Mouse (Mus musculus): ENCODE measurements around the gene Liph.

DNA sequence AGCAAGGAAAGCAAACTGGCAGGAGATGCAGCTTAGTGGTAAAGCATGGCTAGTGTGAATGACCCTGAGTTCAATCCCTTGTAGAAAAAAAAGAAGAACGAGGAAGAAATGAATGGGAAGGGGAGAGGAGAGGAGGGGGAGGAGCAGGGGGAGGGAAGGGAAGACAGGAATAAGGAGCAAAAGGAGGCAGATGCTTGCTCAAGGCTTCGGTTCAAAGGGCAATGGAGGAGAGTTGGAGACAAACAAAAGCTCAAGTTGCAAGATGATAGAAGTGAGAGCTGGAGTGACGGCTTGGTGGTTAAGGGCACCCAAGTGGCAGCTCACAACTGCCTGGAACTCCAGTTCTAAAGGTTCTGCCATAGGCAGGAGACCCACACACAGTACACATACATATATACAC, 9.3 kb downstream of the Liph start:
- no peak for TF ChIP-seq CTCF (IDR thresholded peaks at IDR 0.05; ENCODE audit: low read depth, low read length)
- no peak for TF ChIP-seq GATA1 (IDR thresholded peaks at IDR 0.05; ENCODE audit: borderline replicate concordance, low read length)
- TF ChIP-seq TAL1 (conservative IDR thresholded peaks at IDR 0.05; ENCODE audit: low read depth, low read length) = no peak
